Mouse (Mus musculus) adrenal gland, postnatal 36 days (tissue): ENCODE results near the gene Ttc3. TPM values are rescaled to one million over a fixed set of nuclear protein-coding genes. Genes with fewer than 3 reads are reported as not detected.

ENCODE experiments used
- DNase-seq, 2 experiments: peaks; one replicate each; pipeline ENCODE4 v3.0.0; 2021; ENCODE audit warnings: mixed read lengths in 1 of 2
- total RNA-seq, 2 experiments: library from RNA; stranded (reverse); gene quantifications; 2 replicates each; pipeline ENCODE4 v1.2.3; 2021

The Ttc3 gene
- total RNA-seq, 2 experiments from 2014 or later = 96.4 to 119 TPM

DNA sequence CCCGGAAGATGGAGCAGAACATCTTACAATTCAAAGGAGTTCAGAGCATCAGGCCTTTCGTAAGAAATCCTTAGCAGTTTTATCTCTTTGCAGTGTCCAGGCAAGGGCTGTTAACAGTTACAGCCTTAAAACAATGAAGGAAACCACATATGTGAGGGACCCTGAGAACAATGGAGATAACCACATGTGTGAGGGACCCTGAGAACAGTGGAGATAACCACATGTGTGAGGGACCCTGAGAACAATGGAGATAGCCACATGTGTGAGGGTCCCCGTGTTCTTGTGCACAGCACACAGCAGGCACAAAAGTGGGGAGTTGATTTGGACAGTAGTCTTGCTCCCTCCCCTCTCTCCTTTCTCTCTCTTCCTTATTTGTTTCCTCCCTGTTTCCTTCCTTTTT lies 12.3 kb upstream of the Ttc3 start:
- DNase-seq = no peak

DNA sequence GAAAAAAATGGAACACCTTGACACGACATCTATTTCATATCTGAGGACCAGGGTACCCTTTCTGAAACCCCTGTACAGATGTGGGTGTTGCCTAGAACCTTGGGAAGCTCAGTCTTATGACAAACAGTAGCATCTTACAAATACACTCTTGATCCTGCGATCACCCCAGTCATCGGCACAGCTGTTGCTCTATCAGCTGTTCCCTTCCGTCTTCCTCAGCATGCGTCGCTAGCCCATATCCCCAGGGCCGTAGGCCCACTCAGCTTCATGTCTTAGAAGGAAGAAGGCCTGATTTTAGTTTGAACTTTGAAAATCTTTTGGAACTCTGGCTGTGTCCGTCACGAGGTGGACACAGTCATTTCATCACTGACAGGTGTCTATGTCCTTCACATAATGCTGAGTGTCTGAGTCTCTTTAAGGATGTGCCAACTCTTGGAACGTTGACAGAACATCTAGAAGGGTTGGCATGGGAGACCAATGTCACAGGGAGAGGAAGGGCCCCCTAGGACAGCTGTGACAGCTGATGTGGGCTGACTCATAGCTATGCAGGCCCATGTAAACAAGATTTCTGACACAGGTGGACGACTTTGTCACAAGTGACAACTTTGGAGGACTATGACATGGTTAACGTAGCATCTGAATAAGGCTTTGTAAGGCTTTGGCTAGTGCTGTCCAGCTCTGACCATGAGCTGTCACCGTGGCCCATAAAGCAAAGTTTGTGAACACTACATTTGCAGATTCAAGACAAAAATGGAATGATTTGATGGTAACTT lies 9.7 kb upstream of the Ttc3 start:
- peak; percentile 30 to 51 for DNase-seq

DNA sequence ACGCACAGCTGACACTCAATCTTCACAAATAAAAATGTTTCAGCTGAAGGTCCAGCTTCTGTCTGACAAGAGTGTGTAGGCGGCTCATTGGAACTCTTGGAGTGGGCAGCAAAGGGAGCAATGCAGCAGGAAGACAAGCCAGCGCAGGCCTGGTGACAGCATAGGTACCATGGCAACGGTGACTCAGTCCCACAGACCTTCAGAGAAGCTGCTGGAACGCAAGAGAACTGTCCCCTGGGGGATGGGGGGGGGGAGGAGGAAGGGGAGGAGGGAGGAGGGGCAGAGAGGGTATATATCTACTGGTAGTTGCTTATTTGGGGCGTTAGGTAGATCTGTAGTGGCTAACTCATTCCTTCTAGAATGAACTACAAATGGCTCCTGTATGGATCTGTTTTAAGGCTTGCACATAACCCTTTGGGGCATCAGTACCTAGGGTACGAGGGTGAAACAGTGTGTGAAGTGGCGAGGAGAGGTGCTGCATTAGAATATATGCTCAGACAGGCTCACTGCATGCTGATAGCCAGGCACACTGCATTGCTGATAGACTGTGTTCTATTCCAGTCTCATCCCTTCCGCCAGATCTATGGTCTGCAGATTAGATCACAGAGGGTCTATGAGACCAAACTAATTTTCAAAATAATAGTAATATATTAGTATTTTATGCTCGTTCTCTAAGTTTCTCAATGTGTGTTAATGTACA lies 8.1 kb upstream of the Ttc3 start:
- peak; percentile 93 to 94 for DNase-seq

DNA sequence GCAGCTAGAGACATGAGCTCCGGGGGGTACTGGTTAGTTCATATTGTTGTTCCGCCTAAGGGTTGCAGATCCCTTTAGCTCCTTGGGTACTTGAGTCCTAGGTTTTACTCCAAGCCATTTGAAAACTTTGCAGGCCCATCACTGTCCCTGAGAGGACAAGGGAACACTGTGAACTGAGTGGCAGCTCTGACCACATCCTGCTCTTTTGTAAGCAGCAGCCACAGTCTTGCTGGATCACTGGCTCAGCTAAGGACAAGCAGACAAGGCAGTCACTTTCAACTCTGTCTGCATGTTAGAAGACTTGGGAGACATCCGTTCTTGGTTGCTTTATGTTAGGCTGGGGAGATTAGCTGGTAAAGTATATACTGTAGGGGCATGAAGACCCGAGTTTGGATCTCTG lies 6.6 kb upstream of the Ttc3 start:
- DNase-seq = no peak

DNA sequence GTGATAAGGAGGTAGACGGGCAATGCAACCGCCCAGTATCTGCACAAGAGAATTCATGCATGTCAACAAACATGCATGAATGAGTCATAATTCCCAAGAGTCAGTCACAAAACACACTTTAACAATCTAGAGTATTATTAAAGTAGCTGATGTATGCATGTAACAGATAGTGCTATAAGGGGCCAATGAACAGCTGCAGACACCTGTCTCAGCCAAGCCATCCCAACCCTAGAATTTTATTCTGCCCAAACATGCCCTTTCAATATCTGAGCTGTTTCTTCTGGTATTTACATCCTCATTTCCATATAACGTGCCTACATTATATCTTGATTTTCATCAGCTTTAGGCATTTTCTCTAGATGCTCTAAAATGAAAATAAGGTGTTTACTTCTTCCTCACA lies 5.0 kb upstream of the Ttc3 start:
- DNase-seq = no peak

DNA sequence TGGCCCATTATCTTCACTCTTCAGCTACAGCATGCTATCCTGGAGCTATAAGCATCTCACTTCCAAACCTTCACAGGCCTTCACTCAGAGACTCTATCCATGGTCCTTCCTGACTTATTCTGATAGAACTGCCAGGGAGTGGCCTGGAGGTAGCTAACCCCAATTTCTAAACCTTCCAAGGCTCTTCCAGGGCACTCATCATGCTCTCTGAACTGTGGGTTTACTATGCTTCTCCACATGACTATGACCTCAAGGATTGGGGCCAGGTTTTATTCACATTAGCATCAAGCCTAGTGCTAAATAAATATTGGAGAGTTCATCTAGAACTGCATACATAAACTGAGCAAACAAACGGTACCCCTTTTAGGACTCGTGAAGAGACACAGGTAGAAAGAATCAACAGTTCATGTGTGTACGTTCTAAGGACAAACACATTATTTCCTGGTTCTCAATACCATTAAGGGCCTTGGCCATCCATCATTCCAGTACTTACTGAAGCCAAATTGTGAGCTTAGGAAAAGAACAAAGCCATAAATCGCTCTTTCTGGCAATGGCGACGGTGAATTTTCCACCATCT lies 734 bp upstream of the Ttc3 start:
- DNase-seq = no peak

DNA sequence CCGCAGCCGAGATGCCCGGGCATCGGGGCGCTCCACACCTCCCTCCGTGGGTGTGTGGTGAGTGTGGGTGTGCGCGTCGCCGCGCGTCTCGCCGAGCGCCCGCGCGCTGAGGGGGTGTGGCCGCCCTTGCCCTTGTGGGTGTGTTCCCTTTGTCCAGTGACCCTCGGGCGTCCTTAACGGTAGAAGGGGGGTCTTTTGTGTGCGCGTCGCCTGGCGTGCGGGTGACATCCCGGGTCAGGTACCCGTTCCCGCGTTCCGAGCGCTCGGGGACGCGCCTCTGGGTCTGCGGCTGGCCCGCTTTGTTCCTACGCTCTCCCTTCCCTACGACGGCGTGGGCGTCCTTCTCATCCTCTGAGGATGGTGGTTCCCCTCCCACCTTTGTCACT lies 490 bp downstream of the Ttc3 start:
- peak; percentile 79 to 85 for DNase-seq

DNA sequence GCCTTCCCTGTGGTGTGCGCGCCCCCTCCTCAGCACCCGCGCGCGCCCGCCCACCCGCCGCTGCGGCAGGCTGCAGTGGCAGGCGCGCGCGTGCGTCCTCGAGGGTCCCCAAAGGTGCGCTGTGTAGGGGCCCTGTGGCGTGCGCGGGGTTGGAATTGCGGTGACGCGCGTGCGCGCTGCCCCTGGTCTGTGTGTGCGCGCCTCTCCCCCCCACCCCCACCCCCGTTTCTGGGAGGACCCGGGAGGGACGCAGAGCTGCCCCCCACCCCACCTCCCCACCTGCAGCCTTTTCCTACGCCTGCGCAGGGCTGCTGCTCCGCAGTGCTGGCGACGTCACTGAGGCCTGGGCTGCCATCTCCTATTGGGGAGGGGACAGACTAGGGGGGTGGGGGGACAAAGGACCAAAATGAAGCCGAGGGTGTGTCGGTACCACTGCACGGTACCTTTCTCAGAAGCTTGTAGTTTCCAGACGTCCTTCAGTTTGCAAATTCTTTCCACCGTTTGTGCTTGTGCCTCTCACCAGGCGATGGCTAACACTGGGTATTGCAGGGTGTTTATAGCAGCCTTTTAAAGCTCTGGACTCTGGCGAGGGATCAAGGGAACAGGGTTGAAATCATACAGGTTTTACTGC lies 998 bp downstream of the Ttc3 start, which contains the start of gene Pigp:
TSS of gene Pigp (minus strand) at position 542 of the 631 bp plus-strand sequence.
- DNase-seq = peak; percentile 61 to 66

DNA sequence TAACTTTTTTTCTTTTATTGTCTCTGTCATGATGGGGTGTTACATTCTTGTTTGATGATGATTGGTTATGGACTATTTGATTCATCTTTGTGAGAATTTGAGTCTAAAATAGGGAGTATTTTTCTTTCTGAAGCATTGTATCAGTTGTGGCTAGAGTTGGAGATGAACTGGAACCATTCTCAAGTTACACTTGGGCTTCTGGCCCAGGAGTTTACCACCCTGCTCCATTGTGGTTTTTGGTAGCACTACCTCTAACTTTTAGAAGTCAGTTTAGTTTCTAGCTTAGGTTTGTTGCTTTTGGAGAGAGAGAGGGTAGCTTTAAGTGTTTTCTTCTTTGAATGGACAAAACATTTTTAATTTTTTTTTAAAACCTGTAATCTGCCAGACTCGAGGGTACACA lies 9.0 kb downstream of the Ttc3 start:
- DNase-seq = no peak

DNA sequence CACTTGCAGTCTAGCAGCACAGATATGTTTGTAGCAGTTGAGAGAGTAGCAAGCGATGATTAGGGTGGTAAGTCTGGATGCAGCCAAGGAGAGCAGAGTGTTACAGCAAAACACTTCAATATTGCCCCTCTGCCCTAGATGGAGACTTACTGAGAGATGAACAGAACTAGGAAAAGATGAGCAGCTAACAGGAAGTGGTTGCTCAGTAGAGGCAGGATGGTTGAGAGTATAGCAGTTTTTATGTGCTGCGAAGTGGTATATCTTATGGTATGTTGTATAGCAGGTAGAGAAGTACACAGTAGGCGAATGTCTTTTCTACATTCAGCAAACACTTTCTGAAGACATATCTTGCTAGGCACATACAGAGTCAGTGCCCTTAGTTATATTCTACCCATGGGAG lies 12.9 kb downstream of the Ttc3 start:
- no peak for DNase-seq

DNA sequence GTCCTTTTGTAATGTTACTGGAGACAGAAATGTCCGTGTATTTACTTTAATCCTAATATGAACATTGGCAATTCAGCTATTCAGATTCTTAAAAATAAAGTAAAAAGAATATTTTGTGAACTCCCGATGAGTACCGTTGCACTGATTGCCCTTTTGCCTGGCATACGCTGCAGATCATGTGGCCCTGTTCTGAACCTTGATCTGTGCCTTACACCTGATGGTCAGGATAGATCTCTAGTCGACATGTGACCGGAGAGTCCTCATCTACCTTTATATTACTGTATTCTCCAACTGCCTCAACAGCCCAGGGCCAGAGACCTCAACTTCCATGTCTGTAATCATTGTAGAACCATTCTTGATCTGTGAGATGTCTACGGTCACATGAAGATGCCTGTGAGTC lies 17.3 kb downstream of the Ttc3 start:
- no peak for DNase-seq

DNA sequence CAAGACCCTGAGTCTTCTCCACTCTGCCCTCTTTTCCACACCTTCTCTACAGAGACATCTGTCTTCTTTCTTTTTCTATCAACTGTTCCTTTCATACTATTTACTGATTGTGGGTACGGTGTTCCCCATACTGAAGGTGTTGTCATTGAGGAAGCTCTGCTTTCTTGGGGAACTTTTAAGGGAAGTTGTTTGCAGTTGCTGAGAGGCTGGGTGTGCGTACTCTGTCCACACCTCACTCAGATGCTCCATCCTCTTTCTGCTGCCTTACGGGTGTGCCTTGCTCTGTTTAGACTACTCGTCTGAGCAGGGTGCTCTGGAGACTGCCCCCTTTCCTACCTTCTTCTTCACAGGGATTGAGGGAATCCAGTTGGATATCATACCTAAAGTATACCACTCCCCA lies 21.9 kb downstream of the Ttc3 start:
- DNase-seq = no peak

DNA sequence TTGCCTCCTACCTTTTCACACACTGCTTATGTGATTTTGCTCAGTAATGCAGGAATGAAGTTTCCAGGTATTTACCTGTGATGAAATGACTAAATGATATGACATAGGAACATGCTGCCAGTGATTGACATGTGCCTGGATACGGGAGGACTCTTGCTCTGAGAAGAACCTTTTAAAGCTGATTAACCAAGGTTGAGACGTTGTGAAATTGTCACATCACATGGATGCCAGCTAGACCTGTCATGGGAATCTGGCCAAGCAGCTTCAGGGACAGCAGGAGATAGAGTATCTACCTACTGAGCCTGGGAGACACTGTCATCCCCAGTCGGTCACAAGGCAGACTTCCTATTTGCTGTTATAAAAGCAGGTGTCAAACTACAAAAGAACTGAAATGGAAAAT lies 24.6 kb downstream of the Ttc3 start:
- DNase-seq = no peak

DNA sequence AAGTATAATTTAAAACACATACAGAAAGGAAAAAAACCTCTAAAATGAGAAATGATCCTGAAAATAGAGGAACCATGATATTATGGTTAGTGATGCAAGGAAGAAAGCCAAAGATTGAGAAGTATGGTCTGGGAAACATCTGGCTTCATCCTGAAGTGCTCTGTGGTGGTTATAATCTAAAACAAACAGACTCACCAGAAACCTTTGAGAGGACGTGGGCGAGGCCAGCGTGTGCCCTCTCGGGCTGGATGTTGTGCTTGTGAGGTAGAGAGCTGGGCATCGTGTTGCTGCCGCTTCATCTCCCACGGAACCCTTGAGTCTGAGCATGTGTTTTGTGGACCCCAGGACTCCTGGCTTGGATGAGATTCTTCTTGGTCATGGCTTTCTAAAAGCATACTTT lies 26.2 kb downstream of the Ttc3 start:
- DNase-seq = no peak

DNA sequence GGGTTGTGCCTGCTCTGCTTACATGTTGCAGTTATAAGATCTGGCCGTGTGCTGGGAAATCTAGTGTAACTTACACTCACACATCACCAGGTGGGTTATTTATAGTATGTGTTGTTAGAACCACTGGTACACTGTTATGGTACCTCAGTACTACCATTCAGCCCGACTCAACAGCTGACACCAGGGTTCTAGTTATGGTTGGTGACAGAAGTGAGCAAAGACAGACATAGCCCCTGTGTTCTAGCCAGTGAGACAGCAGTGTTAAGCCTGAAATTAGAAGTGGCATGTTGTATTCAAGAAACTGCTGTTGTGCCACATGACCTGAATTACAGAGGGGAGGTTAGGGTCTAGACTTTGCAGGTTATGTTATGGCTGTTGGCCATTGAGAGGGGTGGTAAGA lies 28.7 kb downstream of the Ttc3 start:
- DNase-seq = no peak

DNA sequence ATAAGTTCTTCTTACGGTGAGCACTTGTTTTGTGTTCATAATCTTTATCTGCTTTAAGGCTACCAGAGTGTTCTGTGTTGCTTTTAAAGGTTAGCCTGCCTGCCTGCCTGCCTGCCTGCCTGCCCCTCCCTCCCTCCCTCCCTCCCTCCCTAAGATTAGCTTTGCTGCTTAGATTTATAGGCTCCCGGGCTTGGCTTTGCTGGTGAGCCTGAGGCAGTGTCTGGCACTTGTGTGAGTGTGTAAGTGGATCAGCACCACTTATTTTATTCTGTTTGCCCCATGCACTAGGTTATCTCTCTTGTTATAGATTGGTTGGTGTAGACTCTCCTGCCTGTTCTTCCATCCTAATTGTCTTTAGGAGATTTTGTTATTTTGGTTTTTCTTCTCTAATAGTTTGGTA lies 31.2 kb downstream of the Ttc3 start:
- peak; percentile 28 to 46 for DNase-seq

DNA sequence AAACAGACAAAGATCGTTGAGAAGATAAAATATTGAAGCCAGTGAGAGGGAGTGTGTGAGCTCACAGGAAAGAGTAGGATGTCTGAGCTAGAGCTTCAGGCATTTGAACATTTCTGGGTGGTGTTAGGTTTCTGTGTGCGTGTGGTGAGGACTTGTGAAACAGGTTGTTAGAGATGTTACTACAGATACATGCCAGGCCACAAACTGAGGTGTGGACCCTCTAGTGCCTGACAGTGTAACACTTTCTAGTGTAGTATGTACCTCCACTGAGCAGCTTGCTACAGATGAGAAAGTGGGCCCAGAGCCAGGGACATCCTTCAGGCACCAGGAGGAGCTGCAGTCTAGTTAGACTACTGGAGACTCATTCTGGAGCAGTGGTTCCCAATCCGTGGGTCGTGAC lies 31.8 kb downstream of the Ttc3 start:
- peak; percentile 6 to 27 for DNase-seq

DNA sequence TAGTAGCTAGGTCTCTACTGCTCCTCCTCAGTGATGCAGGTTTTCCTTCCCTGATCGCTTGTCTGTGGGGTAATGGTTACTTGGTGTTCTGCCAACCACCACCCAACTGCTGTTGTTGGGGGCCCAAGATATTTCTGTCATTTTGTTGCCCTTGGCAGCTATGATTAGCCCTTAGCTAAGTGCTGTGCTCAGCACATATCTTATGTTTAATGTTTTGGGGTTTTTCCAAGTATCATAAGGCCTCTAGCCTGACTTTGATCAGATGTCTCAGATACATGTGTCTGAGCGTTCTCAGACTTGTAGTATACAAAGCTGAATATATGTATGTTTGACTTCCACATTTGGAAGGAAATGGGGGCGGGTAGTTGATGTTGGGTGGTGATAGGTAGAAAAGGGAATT lies 40.9 kb downstream of the Ttc3 start:
- no peak for DNase-seq

DNA sequence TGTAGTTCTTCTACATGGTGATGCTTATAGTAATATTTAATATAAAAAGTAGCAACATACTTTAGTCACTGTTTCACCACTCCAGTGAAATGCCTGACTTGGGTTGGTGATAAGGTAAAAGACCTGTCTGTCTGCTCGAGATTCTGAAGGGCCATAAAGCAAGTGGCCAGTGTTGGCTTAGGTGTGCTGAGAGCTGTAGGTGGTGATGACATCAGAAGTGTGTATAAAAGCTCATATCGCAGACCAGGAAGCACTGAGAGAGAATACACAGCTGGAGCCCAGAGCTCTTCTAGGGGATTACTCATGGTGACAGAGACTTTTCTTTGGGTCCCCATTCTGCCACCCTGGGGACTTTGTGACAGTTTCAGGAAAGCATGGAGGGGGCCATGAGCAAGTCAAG lies 41.8 kb downstream of the Ttc3 start:
- no peak for DNase-seq

DNA sequence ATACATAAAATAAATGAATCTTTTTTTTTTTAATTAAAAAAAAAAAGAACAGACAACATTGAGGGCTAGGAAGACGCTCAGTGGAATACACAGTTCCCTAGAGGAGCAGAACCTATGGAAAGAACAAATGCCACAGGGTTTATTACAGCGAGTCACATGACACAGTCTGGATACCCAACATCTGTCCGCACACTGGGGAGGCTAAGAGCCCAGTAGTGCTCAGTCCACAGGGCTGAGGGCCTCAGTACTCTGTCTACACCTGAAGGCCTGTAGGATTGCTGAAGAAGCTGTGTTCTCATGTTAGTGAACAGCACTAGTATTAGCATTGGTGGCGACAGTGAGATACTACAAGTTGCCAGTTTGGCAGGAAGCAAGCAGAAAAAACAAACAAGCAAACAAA lies 42.3 kb downstream of the Ttc3 start:
- DNase-seq = no peak

DNA sequence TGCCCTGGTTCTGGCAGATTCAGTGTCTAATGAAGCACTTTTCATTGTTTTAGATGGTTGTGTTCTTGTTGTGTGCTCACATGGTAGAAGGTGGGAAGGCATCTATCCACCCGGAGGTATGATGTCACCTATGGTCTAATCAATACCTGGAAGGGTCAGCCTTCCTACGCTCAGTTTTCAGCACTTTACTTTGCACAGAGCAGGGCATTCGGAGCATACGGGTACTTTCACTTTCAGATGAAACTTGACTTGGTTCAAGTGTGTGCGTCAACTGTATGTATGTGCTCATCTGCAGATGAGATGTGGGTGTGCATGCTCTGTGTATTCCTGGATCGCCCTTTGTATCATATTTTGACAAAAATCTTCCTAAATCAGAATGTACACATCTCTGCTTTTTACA lies 43.7 kb downstream of the Ttc3 start:
- DNase-seq = no peak

DNA sequence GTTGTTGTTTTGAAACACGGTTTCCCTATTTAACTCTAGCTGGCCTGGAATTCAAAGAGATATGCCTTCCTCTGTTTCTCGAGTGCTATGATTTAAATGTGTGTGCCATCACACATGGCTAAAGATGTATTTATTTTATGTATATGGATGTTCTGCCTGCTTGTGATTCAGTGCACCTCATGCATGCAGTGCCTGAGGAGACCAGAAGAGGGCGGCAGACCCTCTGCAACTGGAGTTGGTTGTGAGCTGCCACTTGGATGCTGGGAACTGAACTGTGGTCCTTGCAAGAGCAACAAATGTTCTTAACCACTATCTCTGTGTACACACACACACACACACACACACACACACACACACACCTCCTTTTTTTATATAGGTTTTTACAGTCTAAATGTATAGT lies 50.1 kb downstream of the Ttc3 start:
- no peak for DNase-seq

DNA sequence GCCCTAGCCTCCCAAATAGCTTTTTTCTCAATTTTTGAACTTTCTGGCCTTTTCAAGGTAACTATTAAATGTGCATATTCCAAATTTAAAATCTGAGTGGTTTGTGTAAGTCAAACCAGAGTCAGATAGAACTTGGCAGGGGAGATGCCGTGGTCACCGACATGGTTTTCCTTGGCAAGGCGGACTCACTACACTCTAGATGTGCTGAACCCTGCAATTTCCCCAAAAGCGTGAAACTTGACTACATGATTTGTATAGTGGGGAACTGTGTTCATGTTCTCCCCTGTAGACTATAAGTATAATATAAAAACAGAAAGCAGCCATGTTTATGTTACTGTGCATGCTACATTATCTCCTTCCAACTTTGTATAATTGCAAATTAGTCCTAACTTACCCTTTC lies 58.5 kb downstream of the Ttc3 start:
- no peak for DNase-seq
